Mouse (Mus musculus) CH12.LX (cell line): Measurements from ENCODE around the gene Tiam1. TPM values are rescaled to one million over a fixed set of nuclear protein-coding genes. Genes with fewer than 3 reads are reported as not detected.

Source experiments
- DNase-seq: peaks from one replicate; pipeline ENCODE4 v3.0.0-alpha.2; 2013; ENCODE audit errors: extremely low read depth
- H3K27ac ChIP-seq: 2 replicates; pipeline ENCODE4 v1.5.1; 2012; ENCODE audit warnings: low read depth, mild to moderate bottlenecking, control low read depth, moderate library complexity; ENCODE audit not compliant: insufficient read depth
- H3K27me3 ChIP-seq: replicated peaks from 2 replicates; pipeline ENCODE3; 2012; ENCODE audit warnings: inconsistent platforms
- H3K36me3 ChIP-seq, 2 experiments: replicated peaks in 1 of 2; 2 replicates each; pipeline versions ENCODE3 to v1.6.1; 2012; ENCODE audit warnings: inconsistent platforms in 1 of 2, low read length in 1 of 2, mild to moderate bottlenecking in 1 of 2, mixed read lengths in 1 of 2, moderate library complexity in 1 of 2; ENCODE audit not compliant: control insufficient read depth in 1 of 2, insufficient read depth in 1 of 2
- H3K4me1 ChIP-seq, 2 experiments: 2 replicates each; pipeline ENCODE4 v1.6.1; 2012; ENCODE audit warnings: inconsistent platforms in 1 of 2, moderate library complexity in 1 of 2; ENCODE audit not compliant: insufficient read depth in 2 of 2, control insufficient read depth in 1 of 2
- H3K4me2 ChIP-seq: 2 replicates; pipeline ENCODE4 v1.6.1; 2012; ENCODE audit warnings: low read depth, mild to moderate bottlenecking, control low read depth; ENCODE audit not compliant: poor library complexity, insufficient read depth, severe bottlenecking
- H3K4me3 ChIP-seq, 3 experiments: fragments of 150-350 bp in 1 of 3; sonication (generic) in 1 of 3; replicated peaks in 1 of 3; 2 replicates each; pipeline versions ENCODE3 to v1.5.1; 2011 to 2012; ENCODE audit warnings: low read depth in 2 of 3, low read length in 2 of 3, mild to moderate bottlenecking in 2 of 3, moderate library complexity in 2 of 3, control low read depth in 1 of 3, improper control_type of control experiment in 1 of 3, inconsistent platforms in 1 of 3, mixed read lengths in 1 of 3; ENCODE audit not compliant: poor library complexity in 1 of 3
- H3K79me2 ChIP-seq: replicated peaks from 2 replicates; pipeline ENCODE4 v1.6.1; 2012; ENCODE audit warnings: mild to moderate bottlenecking, moderate library complexity; ENCODE audit not compliant: control insufficient read depth, poor library complexity, insufficient read depth, severe bottlenecking; ENCODE audit errors: extremely low read depth
- H3K9ac ChIP-seq: 2 replicates; pipeline ENCODE4 v1.6.1; 2012; ENCODE audit warnings: low read depth, mild to moderate bottlenecking, control low read depth, moderate library complexity; ENCODE audit not compliant: insufficient read depth
- H3K9me3 ChIP-seq: replicated peaks from 2 replicates; pipeline ENCODE3; 2012; ENCODE audit warnings: low read length, inconsistent platforms, mixed read lengths
- CHD1 ChIP-seq: IDR thresholded peaks from 2 replicates; pipeline ENCODE4 v1.6.1; 2012; ENCODE audit warnings: low read depth, low read length, improper control_type of control experiment, inconsistent platforms
- E2F4 ChIP-seq: IDR thresholded peaks from 2 replicates; pipeline ENCODE4 v1.6.1; 2011; ENCODE audit warnings: low read depth, low read length, improper control_type of control experiment; ENCODE audit not compliant: insufficient replicate concordance
- ELF1 ChIP-seq: IDR thresholded peaks from 2 replicates; pipeline ENCODE4 v1.6.1; 2014; ENCODE audit warnings: low read depth, mild to moderate bottlenecking, inconsistent platforms, low read length, improper control_type of control experiment
- KAT2A ChIP-seq: IDR thresholded peaks from 2 replicates; pipeline ENCODE4 v1.6.1; 2012; ENCODE audit warnings: low read length, improper control_type of control experiment, inconsistent platforms; ENCODE audit not compliant: insufficient replicate concordance
- MAFK ChIP-seq: IDR thresholded peaks from 2 replicates; pipeline ENCODE4 v1.6.1; 2011; ENCODE audit warnings: low read length, improper control_type of control experiment; ENCODE audit not compliant: insufficient replicate concordance
- MAX ChIP-seq: IDR thresholded peaks from 2 replicates; pipeline ENCODE4 v1.6.1; 2011; ENCODE audit warnings: low read length, improper control_type of control experiment
- MXI1 ChIP-seq: IDR thresholded peaks from 2 replicates; pipeline ENCODE4 v1.6.1; 2011; ENCODE audit warnings: mild to moderate bottlenecking, low read depth, low read length, improper control_type of control experiment
- MYC ChIP-seq: IDR thresholded peaks from 2 replicates; pipeline ENCODE4 v1.6.1; 2011; ENCODE audit warnings: low read depth, mild to moderate bottlenecking, improper control_type of control experiment, low read length
- NELFE ChIP-seq: IDR thresholded peaks from 2 replicates; pipeline ENCODE4 v1.6.1; 2011; ENCODE audit warnings: low read depth, low read length, improper control_type of control experiment
- NRF1 ChIP-seq: IDR thresholded peaks from 2 replicates; pipeline ENCODE4 v1.6.1; 2014; ENCODE audit warnings: low read depth, mild to moderate bottlenecking, inconsistent platforms, low read length, improper control_type of control experiment, moderate library complexity
- RCOR1 ChIP-seq: conservative IDR thresholded peaks from 2 replicates; pipeline ENCODE4 v1.6.1; 2012; ENCODE audit warnings: low read depth, mild to moderate bottlenecking, inconsistent platforms, low read length, improper control_type of control experiment
- SMC3 ChIP-seq: IDR thresholded peaks from 2 replicates; pipeline ENCODE4 v1.6.1; 2011; ENCODE audit warnings: low read depth, low read length, improper control_type of control experiment
- TCF12 ChIP-seq: IDR thresholded peaks from 2 replicates; pipeline ENCODE4 v1.6.1; 2014; ENCODE audit warnings: low read depth, mild to moderate bottlenecking, inconsistent platforms, low read length, improper control_type of control experiment
- UBTF ChIP-seq: IDR thresholded peaks from 2 replicates; pipeline ENCODE4 v1.6.1; 2012; ENCODE audit warnings: low read depth, mild to moderate bottlenecking, inconsistent platforms, low read length, improper control_type of control experiment, moderate library complexity
- ZKSCAN1 ChIP-seq: IDR thresholded peaks from 2 replicates; pipeline ENCODE4 v1.6.1; 2012; ENCODE audit warnings: low read depth, inconsistent platforms, low read length, improper control_type of control experiment, borderline replicate concordance
- ZMIZ1 ChIP-seq: IDR thresholded peaks from 2 replicates; pipeline ENCODE4 v1.6.1; 2012; ENCODE audit warnings: low read depth, mild to moderate bottlenecking, inconsistent platforms, low read length, improper control_type of control experiment
- dilution Hi-C: fragments of 300-500 bp; cut with MboI; formaldehyde crosslinking; loops from 2 replicates; pipeline ENCODE4 v1.14.3; 2020; ENCODE audit warnings: low sequenced_read_pairs; ENCODE audit not compliant: extremely low pct_unique_long_range_greater_than_20kb, extremely low pct_ligation_motif_present
- in situ Hi-C: fragments of 300-500 bp; cut with MboI; formaldehyde crosslinking; loops from 3 replicates; pipeline ENCODE4 v1.14.3; 2019; ENCODE audit warnings: low sequenced_read_pairs, low pct_ligation_motif_present, low pct_unique_long_range_greater_than_20kb, mixed read lengths
- polyA plus RNA-seq: library from polyadenylated mRNA; unstranded; fragments of >175 nt; gene quantifications from 2 replicates; pipeline ENCODE4 v1.2.1, GENCODE M21; 2012; ENCODE audit warnings: low read depth; ENCODE audit not compliant: insufficient read length
- total RNA-seq, 2 experiments: library from RNA; depleted of rRNA; stranded (reverse); fragments of 300-350 nt in 1 of 2; fragments of >200 nt in 1 of 2; gene quantifications; 2 replicates each; pipeline ENCODE4 v1.2.3; 2012 to 2014

Tiam1 gene
- total and polyA plus RNA-seq, 3 experiments, result 0.03 to 0.40 (median 0.04) TPM

DNA sequence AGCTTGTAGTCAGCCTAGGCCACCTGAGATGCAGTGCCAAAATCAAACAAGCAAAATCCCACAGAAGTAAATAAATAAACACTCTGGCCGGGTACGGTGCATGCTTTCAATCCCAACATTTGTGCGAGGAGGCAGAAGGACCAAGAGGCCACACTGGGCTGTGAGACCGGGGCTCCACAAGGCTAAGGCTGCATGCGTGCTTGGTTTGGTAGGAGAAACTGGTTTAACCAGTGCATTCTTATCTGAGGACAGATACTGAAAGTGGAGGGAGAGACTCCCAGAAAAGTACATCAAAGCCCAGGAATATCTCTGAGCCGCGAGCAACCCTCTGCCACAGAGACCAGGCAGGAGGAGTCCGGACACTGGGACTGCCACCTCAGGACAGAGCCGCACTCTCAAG is 5.8 kb upstream of the Tiam1 start:
- no peak for DNase-seq
- in situ Hi-C loops (no loop called here), dilution Hi-C loops (no loop called here)
- Histone ChIP-seq H3K4me1 (no peaks in the 10 kb centered on the region), H3K79me2 (no peaks in the 10 kb centered on the region), H3K9me3 (peaks cover 36% of the 10 kb centered on the region), H3K27ac (no peak overlapping the region), H3K9ac (no peak overlapping the region), H3K4me3 (no peak overlapping the region), H3K36me3 (no peaks in the 10 kb centered on the region), H3K27me3 (peaks cover 23% of the 10 kb centered on the region), H3K4me2 (no peak overlapping the region)
- TF ChIP-seq E2F4 (no peak), SMC3 (no peak), KAT2A (no peak), MXI1 (no peak), NRF1 (no peak), MYC (no peak), RCOR1 (no peak), ELF1 (no peak), NELFE (no peak), ZKSCAN1 (no peak), ZMIZ1 (no peak), MAFK (no peak)

DNA sequence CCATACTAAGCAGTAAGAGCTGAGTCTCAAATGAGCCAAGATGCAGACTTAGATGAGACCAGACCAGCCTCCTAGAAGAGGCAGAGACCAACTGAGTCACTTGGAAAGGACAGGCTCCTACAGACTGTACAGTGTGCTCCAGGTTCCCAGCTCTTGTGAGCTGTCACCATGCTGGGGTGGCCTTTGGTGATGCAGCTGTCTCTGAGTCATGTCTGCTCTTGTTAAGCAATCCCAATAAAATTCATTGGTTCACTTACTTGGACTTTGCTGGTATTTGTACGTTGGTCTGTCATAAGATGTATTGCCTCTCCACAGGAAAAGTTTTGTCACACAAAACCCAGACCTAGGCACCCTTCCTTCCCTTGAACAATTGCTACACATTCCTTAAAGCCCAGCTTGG is 1.7 kb upstream of the Tiam1 start:
- in situ Hi-C loops (no loop called here), dilution Hi-C loops (no loop called here)
- no peak overlapping the region for H3K9ac ChIP-seq
- H3K36me3 ChIP-seq, result no peaks in the 10 kb centered on the region
- no peak overlapping the region for H3K4me2 ChIP-seq
- H3K79me2 ChIP-seq, result no peaks in the 10 kb centered on the region
- no peaks in the 10 kb centered on the region for H3K4me1 ChIP-seq
- no peak for TF ChIP-seq ZMIZ1
- no peak for TF ChIP-seq MAX
- no peak for TF ChIP-seq CHD1
- no peak for TF ChIP-seq TCF12
- no peak for TF ChIP-seq UBTF
- TF ChIP-seq NRF1, result no peak
- peaks cover 9% of the 10 kb centered on the region for H3K27me3 ChIP-seq
- H3K9me3 ChIP-seq, result peaks cover 46% of the 10 kb centered on the region
- no peak for DNase-seq
- H3K27ac ChIP-seq, result no peak overlapping the region
- H3K4me3 ChIP-seq, result no peak overlapping the region
